Mouse (Mus musculus): ENCODE data around the gene Baiap2. TPM values are rescaled to one million over a fixed set of nuclear protein-coding genes. Genes with fewer than 3 reads are reported as not detected.

Gene Baiap2
- total RNA-seq, 2 experiments from 2014 or later: 7.1 to 8.0 TPM

DNA sequence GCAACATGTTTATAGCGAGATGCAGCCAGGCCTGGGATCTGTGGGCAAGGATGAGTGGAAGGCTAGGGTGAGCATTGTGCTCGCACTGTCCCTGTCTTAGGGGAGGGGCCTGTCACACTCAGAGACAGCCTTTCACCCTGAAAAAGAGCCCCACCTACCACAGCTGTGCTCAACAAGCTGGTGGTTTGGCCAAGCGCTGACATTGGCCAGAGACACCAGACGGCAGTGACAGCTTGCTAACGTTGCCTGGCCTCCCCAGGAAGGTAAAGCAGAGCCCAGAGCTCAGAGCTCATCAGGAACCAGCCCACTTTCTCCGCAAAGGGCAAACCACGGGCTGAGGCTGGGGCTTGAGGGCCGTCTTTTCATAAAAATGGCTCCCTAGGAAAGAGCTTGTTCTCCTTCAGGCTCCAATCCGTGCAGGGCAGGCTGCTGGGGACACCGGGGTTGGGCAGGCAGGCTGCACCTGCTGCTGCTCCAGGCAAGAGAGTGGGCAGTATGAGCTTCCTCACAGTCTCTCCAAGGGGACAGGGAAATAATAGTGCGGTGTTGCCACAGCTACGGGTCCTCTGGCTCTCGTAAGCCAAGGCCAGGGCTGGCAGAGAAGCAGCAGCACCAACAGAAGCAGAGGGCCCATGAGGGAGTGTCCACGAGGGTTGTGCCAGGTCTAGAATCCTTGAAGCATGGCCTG, 108.7 kb downstream of the Baiap2 start:
- intact Hi-C loops (cut with DNase I): no loop called here
- no peak for DNase-seq (ENCODE audit: low spot score)

DNA sequence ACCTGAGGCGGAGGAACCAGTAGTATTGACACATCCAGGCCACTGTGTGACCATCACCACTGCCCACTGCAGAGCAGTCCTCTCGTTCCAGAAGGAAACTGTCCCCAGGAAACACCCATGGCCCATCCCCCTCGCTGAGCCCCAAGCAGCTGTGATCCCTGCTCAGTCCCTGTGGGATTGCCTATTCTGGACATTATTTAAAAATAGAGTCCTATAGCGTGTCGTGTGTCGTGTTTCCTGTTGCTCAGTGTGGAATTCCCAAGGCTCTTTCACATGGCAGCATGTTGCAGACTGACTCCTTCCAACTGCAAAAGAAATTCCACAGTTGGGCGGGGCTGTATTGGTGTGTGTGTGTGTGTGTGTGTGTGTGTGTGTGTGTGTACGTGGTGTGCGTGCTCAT, 109.7 kb downstream of the Baiap2 start:
- intact Hi-C loops (cut with DNase I): no loop called here
- DNase-seq (ENCODE audit: low spot score): no peak

- DNase-seq (ENCODE audit: low spot score): no peak
- intact Hi-C loops (cut with DNase I): no loop called here
Measured at GRCm38 (mm10) chr11:120053846-120054245, 111.3 kb downstream of the Baiap2 start.

- DNase-seq (ENCODE audit: low spot score): no peak
- intact Hi-C loops (cut with DNase I): no loop called here
Measured at GRCm38 (mm10) chr11:120055953-120056732, 113.6 kb downstream of the Baiap2 start.

Small RNA genes lying within 50 kb of the gene (microRNA-seq; reads per million reads assigned to microRNA genes)
- not detected for gene Mir3065
- not detected for gene Mir338

Other genes starting within 250 kb of the Baiap2 start
- gene Chmp6, start 29.3 kb upstream of the Baiap2 start, total RNA-seq (2021): 10 to 100 TPM; 29.5 to 30.4 TPM
- 1 to 10 TPM; 4.3 to 4.7 TPM for gene Aatk, start 104.4 kb downstream of the Baiap2 start, total RNA-seq (2021)
- gene Cep131, start 144.1 kb downstream of the Baiap2 start, total RNA-seq (2021): 1 to 10 TPM; 9.3 to 9.7 TPM
- gene Tepsin, start 156.0 kb downstream of the Baiap2 start, total RNA-seq (2021): 1 to 10 TPM; 7.4 to 8.2 TPM
- 10 to 100 TPM; 67.1 to 69.7 TPM for gene Ndufaf8, start 156.2 kb downstream of the Baiap2 start, total RNA-seq (2021)
- 10 to 100 TPM; 75.9 to 78.0 TPM for gene Slc38a10, start 208.6 kb downstream of the Baiap2 start, total RNA-seq (2021)

All from heart, postnatal 25 days (tissue).